13 mouse cellular contexts compared by ENCODE assay signal in genomic region chr1:85969519-85969918, GRCm38 (mm10). TPM values are rescaled to one million over a fixed set of nuclear protein-coding genes. Genes with fewer than 3 reads are reported as not detected.
DNase-seq lines count a peak whose midpoint lies in the region; ATAC-seq lines count a peak whose summit lies in the region.
"Had no signal": no experiment of that assay in that cellular context is flagged by ENCODE, and none has a peak within 500 bp of the region (broad histone marks: within the 10 kb centered on the region; RNA-seq: fewer than 3 reads in every experiment).

No protein-coding gene starts in this region.

- ATAC-seq in embryonic facial prominence, embryonic 12.5 days (ENCODE audit: insufficient number of reproducible peaks, insufficient read depth, low FRiP score, low TSS enrichment): peak; percentile 22; the same call in 1 of the 2 replicates
- no peak for ATAC-seq in limb, embryonic 12.5 days (ENCODE audit: insufficient number of reproducible peaks, insufficient read depth, low FRiP score, low TSS enrichment, low read depth)
- ATAC-seq in midbrain, embryonic 15.5 days (replicated peaks): peak; percentile 63
- ATAC-seq in erythroid progenitor cell, adult 5-6 weeks (replicated peaks; ENCODE audit: low FRiP score, poor library complexity, severe bottlenecking): no peak

- no peaks in the 10 kb centered on the region for H3K9me3 ChIP-seq in embryonic facial prominence, embryonic 12.5 days
- no peaks in the 10 kb centered on the region for H3K9me3 ChIP-seq in embryonic facial prominence, embryonic 10.5 days
- H3K9me3 ChIP-seq in limb, embryonic 12.5 days: no peaks in the 10 kb centered on the region
- no peaks in the 10 kb centered on the region for H3K9me3 ChIP-seq in limb, embryonic 10.5 days (replicated peaks)
- H3K9me3 ChIP-seq in midbrain, embryonic 15.5 days: no peaks in the 10 kb centered on the region
- H3K9me3 ChIP-seq: limb, embryonic 15.5 days had no signal

- H3K4me2 ChIP-seq in embryonic facial prominence, embryonic 12.5 days (replicated peaks): no peak overlapping the region
- H3K4me2 ChIP-seq in limb, embryonic 12.5 days: no peak overlapping the region
- H3K4me2 ChIP-seq in midbrain, embryonic 15.5 days: no peak overlapping the region
- H3K4me2 ChIP-seq: heart, embryonic 11.5 days; limb, embryonic 15.5 days had no signal

- H3K27me3 ChIP-seq in embryonic facial prominence, embryonic 12.5 days: no peaks in the 10 kb centered on the region
- H3K27me3 ChIP-seq in embryonic facial prominence, embryonic 10.5 days (replicated peaks; ENCODE audit: low read depth, poor library complexity, severe bottlenecking): no peaks in the 10 kb centered on the region
- H3K27me3 ChIP-seq in limb, embryonic 12.5 days: no peaks in the 10 kb centered on the region
- H3K27me3 ChIP-seq in limb, embryonic 10.5 days (ENCODE audit: low read depth, poor library complexity, severe bottlenecking): no peaks in the 10 kb centered on the region
- no peaks in the 10 kb centered on the region for H3K27me3 ChIP-seq in midbrain, embryonic 15.5 days (replicated peaks)
- H3K27me3 ChIP-seq: limb, embryonic 15.5 days had no signal

- no peak overlapping the region for H3K4me3 ChIP-seq in embryonic facial prominence, embryonic 12.5 days
- H3K4me3 ChIP-seq in embryonic facial prominence, embryonic 10.5 days: no peak overlapping the region
- H3K4me3 ChIP-seq in limb, embryonic 12.5 days (replicated peaks): no peak overlapping the region
- no peak overlapping the region for H3K4me3 ChIP-seq in limb, embryonic 10.5 days
- H3K4me3 ChIP-seq in midbrain, embryonic 15.5 days: no peak overlapping the region
- H3K4me3 ChIP-seq: limb, embryonic 15.5 days had no signal

- 56% methylated on average over 1 of the region's 1 CpGs for WGBS in embryonic facial prominence, embryonic 12.5 days
- 87% methylated on average over 1 of the region's 1 CpGs for WGBS in embryonic facial prominence, embryonic 10.5 days
- 80% methylated on average over 1 of the region's 1 CpGs for WGBS in limb, embryonic 12.5 days
- 93% methylated on average over 1 of the region's 1 CpGs for WGBS in limb, embryonic 10.5 days
- 60% methylated on average over 1 of the region's 1 CpGs for WGBS in midbrain, embryonic 15.5 days

- H3K9ac ChIP-seq in embryonic facial prominence, embryonic 12.5 days: no peak overlapping the region
- H3K9ac ChIP-seq in limb, embryonic 12.5 days (replicated peaks): no peak overlapping the region
- H3K9ac ChIP-seq in midbrain, embryonic 15.5 days: no peak overlapping the region
- H3K9ac ChIP-seq: limb, embryonic 15.5 days had no signal

- H3K4me1 ChIP-seq in embryonic facial prominence, embryonic 12.5 days: no peaks in the 10 kb centered on the region
- H3K4me1 ChIP-seq in embryonic facial prominence, embryonic 10.5 days: no peaks in the 10 kb centered on the region
- H3K4me1 ChIP-seq in limb, embryonic 12.5 days (replicated peaks): no peaks in the 10 kb centered on the region
- no peaks in the 10 kb centered on the region for H3K4me1 ChIP-seq in limb, embryonic 10.5 days
- H3K4me1 ChIP-seq in midbrain, embryonic 15.5 days: no peaks in the 10 kb centered on the region
- H3K4me1 ChIP-seq: limb, embryonic 15.5 days had no signal

- no peak overlapping the region for H3K27ac ChIP-seq in embryonic facial prominence, embryonic 12.5 days
- H3K27ac ChIP-seq in embryonic facial prominence, embryonic 10.5 days (replicated peaks): no peak overlapping the region
- 0 out of 2 replicates have a peak overlapping the region, but pooled peaks have one; percentile 45 for H3K27ac ChIP-seq in limb, embryonic 12.5 days
- H3K27ac ChIP-seq in limb, embryonic 10.5 days: no peak overlapping the region
- H3K27ac ChIP-seq in midbrain, embryonic 15.5 days: no peak overlapping the region
- H3K27ac ChIP-seq: limb, embryonic 15.5 days had no signal

- DNase-seq in embryonic facial prominence, embryonic 10.5 days (ENCODE audit: low spot score): no peak
- no peak for DNase-seq in limb, embryonic 10.5 days (ENCODE audit: low spot score)
- DNase-seq in cerebellum, postnatal 14 days: peak; percentile 9 to 26
- no peak for DNase-seq in embryo, embryonic 9.5 days (ENCODE audit: extremely low spot score)
- DNase-seq: B cell, adult 2 months; kidney, adult 2 months; lung, postnatal 4 days had no signal

- H3K36me3 ChIP-seq in embryonic facial prominence, embryonic 12.5 days: no peaks in the 10 kb centered on the region
- H3K36me3 ChIP-seq in embryonic facial prominence, embryonic 10.5 days (replicated peaks): no peaks in the 10 kb centered on the region
- no peaks in the 10 kb centered on the region for H3K36me3 ChIP-seq in limb, embryonic 12.5 days
- H3K36me3 ChIP-seq in limb, embryonic 10.5 days: no peaks in the 10 kb centered on the region
- no peaks in the 10 kb centered on the region for H3K36me3 ChIP-seq in midbrain, embryonic 15.5 days (replicated peaks)
- H3K36me3 ChIP-seq: limb, embryonic 15.5 days had no signal

RNA-seq across cellular contexts. Expression of gene Gpr55, which starts 8.7 kb away (rescaled TPM):
- polyA plus RNA-seq in embryonic facial prominence, embryonic 12.5 days (2016; fragmentation: Nextera tagmentation; extraction: Ambion mirVana): 0.08 TPM in 2 replicates
- not detected in 2 replicates for polyA plus RNA-seq in embryonic facial prominence, embryonic 10.5 days (2016; fragmentation: Nextera tagmentation; extraction: Ambion mirVana)
- polyA plus RNA-seq in limb, embryonic 12.5 days (2016; fragmentation: Nextera tagmentation; extraction: Ambion mirVana): not detected in 2 replicates
- polyA plus RNA-seq in limb, embryonic 10.5 days (2016; fragmentation: Nextera tagmentation; extraction: Ambion mirVana): not detected in 2 replicates
- polyA plus RNA-seq in midbrain, embryonic 15.5 days (2015; fragmentation: Nextera tagmentation; extraction: Ambion mirVana): 0.15 and 0.17 TPM in 2 replicates
- not detected in 2 replicates for total RNA-seq in erythroid progenitor cell, adult 5-6 weeks (2015; ENCODE audit: low replicate concordance)
- total RNA-seq in erythroid progenitor cell, adult 5-6 weeks (2017; ENCODE audit: low replicate concordance): 0.39 TPM in 1 of 2 replicates, not detected in the other
- polyA plus RNA-seq: heart, embryonic 11.5 days; kidney, adult 2 months had no signal

RNA-seq across cellular contexts. Expression of gene 4933407L21Rik, which starts 41.2 kb away (rescaled TPM):
- 0.22 and 0.29 TPM in 2 replicates for polyA plus RNA-seq in embryonic facial prominence, embryonic 12.5 days (2016; fragmentation: Nextera tagmentation; extraction: Ambion mirVana)
- 0.22 TPM in 1 of 2 replicates, not detected in the other for polyA plus RNA-seq in embryonic facial prominence, embryonic 10.5 days (2016; fragmentation: Nextera tagmentation; extraction: Ambion mirVana)
- polyA plus RNA-seq in limb, embryonic 12.5 days (2016; fragmentation: Nextera tagmentation; extraction: Ambion mirVana): 0.17 TPM in 1 of 2 replicates, not detected in the other
- polyA plus RNA-seq in limb, embryonic 10.5 days (2016; fragmentation: Nextera tagmentation; extraction: Ambion mirVana): 0.13 TPM in 1 of 2 replicates, not detected in the other
- 8.9 and 11.0 TPM in 2 replicates for polyA plus RNA-seq in midbrain, embryonic 15.5 days (2015; fragmentation: Nextera tagmentation; extraction: Ambion mirVana)
- not detected in 2 replicates for total RNA-seq in erythroid progenitor cell, adult 5-6 weeks (2015; ENCODE audit: low replicate concordance)
- not detected in 2 replicates for total RNA-seq in erythroid progenitor cell, adult 5-6 weeks (2017; ENCODE audit: low replicate concordance)
- polyA plus RNA-seq: heart, embryonic 11.5 days had no signal

RNA-seq across cellular contexts. Expression of gene Spata3, which starts 47.1 kb away (rescaled TPM):
- polyA plus RNA-seq in embryonic facial prominence, embryonic 12.5 days (2016; fragmentation: Nextera tagmentation; extraction: Ambion mirVana): not detected in 2 replicates
- polyA plus RNA-seq in embryonic facial prominence, embryonic 10.5 days (2016; fragmentation: Nextera tagmentation; extraction: Ambion mirVana): not detected in 2 replicates
- polyA plus RNA-seq in limb, embryonic 12.5 days (2016; fragmentation: Nextera tagmentation; extraction: Ambion mirVana): not detected in 2 replicates
- polyA plus RNA-seq in limb, embryonic 10.5 days (2016; fragmentation: Nextera tagmentation; extraction: Ambion mirVana): not detected in 2 replicates
- 0.35 and 0.52 TPM in 2 replicates for polyA plus RNA-seq in midbrain, embryonic 15.5 days (2015; fragmentation: Nextera tagmentation; extraction: Ambion mirVana)
- not detected in 2 replicates for total RNA-seq in erythroid progenitor cell, adult 5-6 weeks (2015; ENCODE audit: low replicate concordance)
- total RNA-seq in erythroid progenitor cell, adult 5-6 weeks (2017; ENCODE audit: low replicate concordance): not detected in 2 replicates
- polyA plus RNA-seq: heart, embryonic 11.5 days; limb, embryonic 15.5 days had no signal

Comparison
In these comparisons a context has a peak if more than half of its experiments do, and no peak if none do; other contexts are left out.
1. ATAC-seq: peak in embryonic facial prominence, embryonic 12.5 days (single experiment) and midbrain, embryonic 15.5 days (single experiment); none in limb, embryonic 12.5 days (single experiment) and erythroid progenitor cell, adult 5-6 weeks (single experiment).
2. DNase-seq: peak in cerebellum, postnatal 14 days (2 of 2); none in embryonic facial prominence, embryonic 10.5 days (single experiment), limb, embryonic 10.5 days (single experiment) and embryo, embryonic 9.5 days (single experiment).